Mouse (Mus musculus) heart, embryonic 11.5 days (tissue): ENCODE measurements around the gene Nupr1. TPM values are rescaled to one million over a fixed set of nuclear protein-coding genes. Genes with fewer than 3 reads are reported as not detected.

Experiments used
- ATAC-seq: fragments of 200-750 bp; cut with Nextera tagmentation; replicated peaks from 2 replicates; pipeline ENCODE4 v1.8.0; 2017; ENCODE audit warnings: moderate library complexity; ENCODE audit not compliant: insufficient number of reproducible peaks, low FRiP score, low TSS enrichment
- H3K27ac ChIP-seq: fragments of 300-500 bp; sonication (generic); 2 replicates; pipeline ENCODE4 v1.5.1; 2014; ENCODE audit warnings: mild to moderate bottlenecking, low read depth, low read length
- H3K27me3 ChIP-seq: fragments of 300-500 bp; sonication (generic); 2 replicates; pipeline ENCODE4 v1.6.1; 2014; ENCODE audit warnings: mild to moderate bottlenecking, low read length, mixed read lengths; ENCODE audit not compliant: control insufficient read depth, insufficient read depth
- H3K36me3 ChIP-seq: fragments of 300-500 bp; sonication (generic); 2 replicates; pipeline ENCODE4 v1.6.1; 2014; ENCODE audit warnings: mild to moderate bottlenecking, low read length, moderate library complexity, mixed read lengths; ENCODE audit not compliant: control insufficient read depth, insufficient read depth
- H3K4me1 ChIP-seq: fragments of 300-500 bp; sonication (generic); 2 replicates; pipeline ENCODE4 v1.6.1; 2014; ENCODE audit warnings: low read length; ENCODE audit not compliant: control insufficient read depth, insufficient read depth
- H3K4me2 ChIP-seq: fragments of 300-500 bp; sonication (generic); 2 replicates; pipeline ENCODE4 v1.6.1; 2014; ENCODE audit warnings: mild to moderate bottlenecking, moderate library complexity
- H3K4me3 ChIP-seq: fragments of 300-500 bp; sonication (generic); 2 replicates; pipeline ENCODE4 v1.5.1; 2014; ENCODE audit warnings: low read depth, low read length
- H3K9ac ChIP-seq: fragments of 300-500 bp; sonication (generic); 2 replicates; pipeline ENCODE4 v1.6.1; 2014; ENCODE audit warnings: mild to moderate bottlenecking, low read depth, low read length, moderate library complexity
- H3K9me3 ChIP-seq: fragments of 300-500 bp; sonication (generic); replicated peaks from 2 replicates; pipeline ENCODE4 v1.6.1; 2016; ENCODE audit warnings: low read length; ENCODE audit not compliant: control insufficient read depth
- WGBS: fragments of 180-500 bp; shearing (Covaris S2); extraction: QIAGEN DNeasy Blood & Tissue Kit; methylation state at CpG from one replicate; pipeline ENCODE4 v1.1.7; 2014; ENCODE audit not compliant: insufficient replicate concordance; 5-methylcytosine and 5-hydroxymethylcytosine counted together
- polyA plus RNA-seq: library from polyadenylated mRNA; unstranded; fragments of >200 nt; fragmentation: Nextera tagmentation; extraction: Ambion mirVana; gene quantifications from 2 replicates; pipeline ENCODE4 v1.2.1, GENCODE M21; 2014

The Nupr1 gene
- polyA plus RNA-seq, 1 experiment from 2014 or later = 1.2 TPM

DNA sequence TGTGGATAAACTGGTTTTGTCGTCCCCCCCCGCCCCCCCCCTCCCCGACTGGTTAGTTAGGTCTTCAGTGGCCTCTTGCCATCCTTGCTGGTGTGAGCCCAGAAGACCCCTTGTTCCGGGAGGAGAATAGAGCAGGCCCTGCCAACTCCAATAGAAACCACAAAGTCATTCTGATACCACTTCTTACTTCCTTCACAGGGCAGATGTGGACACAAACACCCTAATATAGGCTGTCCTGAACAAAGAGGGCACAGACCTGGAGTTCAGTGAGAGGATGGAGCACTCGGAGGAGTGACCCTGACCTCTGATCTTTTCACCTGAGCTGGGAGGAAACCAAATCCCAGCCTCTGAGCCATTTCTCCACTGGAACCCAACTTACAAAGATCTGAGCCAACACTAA is 28.8 kb downstream of the Nupr1 start:
- no peak overlapping the region for H3K4me2 ChIP-seq
- H3K4me1 ChIP-seq = no peaks in the 10 kb centered on the region
- H3K27ac ChIP-seq = no peak overlapping the region
- 39% methylated on average over 5 of the region's 5 CpGs for WGBS
- no peak overlapping the region for H3K4me3 ChIP-seq
- no peaks in the 10 kb centered on the region for H3K27me3 ChIP-seq
- ATAC-seq = no peak
- H3K36me3 ChIP-seq = no peaks in the 10 kb centered on the region
- no peak overlapping the region for H3K9ac ChIP-seq
- H3K9me3 ChIP-seq = no peaks in the 10 kb centered on the region

DNA sequence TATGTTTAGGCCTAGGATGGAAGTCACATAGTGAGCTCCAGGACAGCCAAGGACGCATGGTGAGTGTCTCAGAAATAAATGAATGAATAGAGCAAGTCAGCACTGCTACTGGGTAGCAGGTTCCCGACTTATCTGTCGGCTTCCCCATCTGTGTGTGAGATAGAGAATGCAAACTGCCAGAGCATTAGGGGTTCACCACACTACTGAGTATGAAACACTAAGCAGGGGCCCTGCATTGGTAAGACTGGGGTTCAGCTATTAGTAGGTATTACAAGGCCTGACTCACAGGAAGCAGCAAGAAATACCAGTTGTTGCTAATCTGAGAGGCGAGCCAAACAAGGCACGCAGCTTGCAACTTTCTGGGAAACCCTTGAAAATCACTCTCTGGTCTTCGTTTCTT is 31.7 kb downstream of the Nupr1 start:
- no peaks in the 10 kb centered on the region for H3K27me3 ChIP-seq
- H3K36me3 ChIP-seq = no peaks in the 10 kb centered on the region
- no peaks in the 10 kb centered on the region for H3K4me1 ChIP-seq
- no peaks in the 10 kb centered on the region for H3K9me3 ChIP-seq
- no peak for ATAC-seq
- 67% methylated on average over 6 of the region's 6 CpGs for WGBS
- no peak overlapping the region for H3K4me3 ChIP-seq
- no peak overlapping the region for H3K4me2 ChIP-seq
- no peak overlapping the region for H3K9ac ChIP-seq
- no peak overlapping the region for H3K27ac ChIP-seq

DNA sequence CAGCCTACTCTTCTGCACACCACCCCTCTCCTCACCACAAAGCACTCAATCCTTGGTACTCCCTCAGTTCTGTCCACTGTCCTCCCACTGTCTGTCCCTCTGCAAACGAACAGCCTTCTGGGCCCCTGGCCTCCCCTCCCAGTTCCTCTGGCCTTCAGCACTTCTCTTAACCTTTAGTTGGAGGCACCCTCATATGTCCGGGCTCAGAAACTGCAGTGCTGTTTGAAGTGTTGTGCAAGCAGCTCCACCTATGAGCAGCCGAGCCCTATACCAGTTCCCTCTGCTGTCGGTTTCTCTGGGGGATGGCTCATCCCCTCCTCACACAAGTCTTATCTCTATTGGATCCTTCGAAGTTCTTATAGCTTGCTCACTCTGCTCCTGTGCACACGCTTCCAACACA is 34.2 kb downstream of the Nupr1 start:
- H3K36me3 ChIP-seq = no peaks in the 10 kb centered on the region
- no peaks in the 10 kb centered on the region for H3K9me3 ChIP-seq
- H3K4me3 ChIP-seq = no peak overlapping the region
- WGBS = 51% methylated on average over 6 of the region's 6 CpGs
- H3K4me2 ChIP-seq = no peak overlapping the region
- H3K27me3 ChIP-seq = peaks cover 6% of the 10 kb centered on the region
- no peaks in the 10 kb centered on the region for H3K4me1 ChIP-seq
- H3K9ac ChIP-seq = no peak overlapping the region
- no peak for ATAC-seq
- no peak overlapping the region for H3K27ac ChIP-seq

DNA sequence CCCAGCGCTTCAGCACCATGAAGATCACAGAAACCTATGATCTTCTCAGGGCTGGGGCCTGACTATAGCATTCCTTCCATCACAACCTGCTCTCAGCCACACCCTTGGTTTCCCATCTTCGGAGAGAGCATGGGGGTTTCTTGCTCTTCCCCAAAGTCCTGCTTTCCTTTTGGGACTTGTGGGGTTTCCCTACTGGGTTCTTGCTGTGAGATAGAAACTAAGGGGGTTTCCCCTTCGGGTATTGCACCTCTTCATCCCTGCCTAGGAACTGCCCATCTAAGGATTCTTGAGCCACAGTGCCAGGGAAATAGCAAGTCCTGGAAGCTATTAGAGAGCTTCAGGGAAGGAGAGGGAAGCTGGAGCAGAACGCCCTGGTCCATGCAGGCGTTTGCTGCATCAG is 34.8 kb downstream of the Nupr1 start:
- Histone ChIP-seq H3K27ac (no peak overlapping the region), H3K4me3 (no peak overlapping the region), H3K9ac (no peak overlapping the region), H3K27me3 (peaks cover 6% of the 10 kb centered on the region), H3K9me3 (no peaks in the 10 kb centered on the region), H3K4me2 (no peak overlapping the region), H3K4me1 (no peaks in the 10 kb centered on the region), H3K36me3 (no peaks in the 10 kb centered on the region)
- ATAC-seq = no peak
- WGBS = 73% methylated on average over 5 of the region's 5 CpGs

DNA sequence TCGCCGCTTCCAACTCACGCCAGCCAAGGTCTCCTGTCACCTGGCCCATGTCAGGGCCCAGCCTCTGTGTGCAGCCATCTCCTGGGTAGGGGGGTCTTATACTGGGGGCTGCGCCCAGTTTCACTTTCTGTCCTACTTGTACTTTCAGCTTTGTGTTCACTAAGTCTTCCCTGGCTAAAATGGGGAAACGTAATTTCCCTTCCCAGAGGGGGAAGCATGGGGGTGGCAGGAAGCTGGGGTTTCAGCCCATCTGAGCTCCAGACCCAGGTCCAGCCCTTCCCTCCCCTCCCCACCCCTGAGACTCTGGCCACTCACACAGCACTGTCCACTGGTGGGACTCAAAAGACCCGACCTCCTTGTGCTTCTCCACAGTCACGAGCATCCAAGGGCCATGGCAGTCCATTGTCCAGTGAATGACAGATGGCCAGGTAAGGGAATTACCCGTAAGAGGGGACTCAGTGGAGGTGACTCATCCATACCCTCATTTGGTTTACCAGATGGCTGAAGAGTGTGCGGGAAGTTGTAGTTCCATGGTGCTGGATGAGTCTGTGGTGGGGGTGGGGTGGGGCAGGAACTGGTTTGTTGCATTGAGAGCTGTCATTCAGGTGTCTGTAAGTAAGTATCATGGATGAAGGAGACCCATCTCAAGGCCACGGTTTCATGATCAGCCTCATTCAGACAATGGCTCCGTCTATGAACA is 35.6 kb downstream of the Nupr1 start, which contains the start of gene Il27:
Gene Il27, minus strand, starts transcription at position 80 of the 700 bp plus-strand sequence.
- Histone ChIP-seq H3K4me2 (no peak within 1 kb of the TSS), H3K9ac (no peak within 1 kb of the TSS), H3K36me3 (no peaks in the 10 kb centered on the region), H3K9me3 (no peaks in the 10 kb centered on the region), H3K27ac (no peak within 1 kb of the TSS), H3K27me3 (peaks cover 6% of the 10 kb centered on the region), H3K4me3 (no peak within 1 kb of the TSS), H3K4me1 (no peaks in the 10 kb centered on the region)
- no peak for ATAC-seq
- WGBS = 73% methylated on average over 11 of the region's 11 CpGs

DNA sequence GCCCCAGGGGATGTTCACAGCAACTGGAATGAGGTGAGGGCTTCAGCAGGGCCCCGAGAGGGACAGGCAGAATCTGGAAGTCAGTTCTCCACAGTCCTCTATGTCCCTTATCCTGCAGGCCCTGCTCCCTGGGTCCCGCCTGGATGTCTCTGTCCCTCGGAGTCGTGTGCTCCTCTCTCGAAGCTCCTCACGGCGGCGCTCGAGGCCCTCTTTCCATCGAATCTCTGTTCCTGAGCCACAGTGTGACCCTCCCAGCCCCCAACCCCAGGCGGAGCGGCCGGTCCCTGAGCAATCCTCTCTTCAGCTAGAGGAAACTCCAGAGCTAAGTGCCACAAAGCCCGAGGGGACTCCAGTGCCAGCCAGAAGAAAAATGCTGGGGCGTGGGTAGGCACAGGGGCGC is 42.9 kb downstream of the Nupr1 start:
- Histone ChIP-seq H3K9ac (0 out of 2 replicates have a peak overlapping the region, but pooled peaks have one; percentile 53), H3K27me3 (peaks cover 17% of the 10 kb centered on the region), H3K27ac (no peak overlapping the region), H3K36me3 (no peaks in the 10 kb centered on the region), H3K4me1 (peaks cover 3% of the 10 kb centered on the region; the same call in 1 of the 2 replicates), H3K9me3 (no peaks in the 10 kb centered on the region), H3K4me2 (peak overlapping the region; percentile 51), H3K4me3 (0 out of 2 replicates have a peak overlapping the region, but pooled peaks have one; percentile 15)
- WGBS = 8% methylated on average over 16 of the region's 16 CpGs
- no peak for ATAC-seq

DNA sequence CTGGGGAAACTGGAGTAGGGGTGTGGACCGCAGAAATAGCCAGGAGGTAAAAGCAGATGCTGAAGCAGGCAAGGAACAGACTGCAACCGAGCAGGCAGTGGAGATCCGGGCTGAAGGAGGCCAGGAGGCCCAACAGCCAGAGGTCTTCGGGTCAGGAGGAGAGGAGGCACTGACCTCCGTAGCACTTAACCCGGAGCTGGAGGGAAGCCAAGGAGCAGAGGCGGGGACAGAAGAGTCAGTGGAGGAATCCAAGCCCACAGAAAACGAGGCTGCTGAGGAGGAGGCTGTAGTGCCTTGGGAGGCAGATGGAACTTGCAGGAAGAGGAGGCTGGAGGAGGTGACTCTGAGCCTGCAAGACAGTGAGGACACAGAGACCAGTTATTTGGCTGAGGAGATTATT is 43.8 kb downstream of the Nupr1 start:
- no peak for ATAC-seq
- 53% methylated on average over 8 of the region's 8 CpGs for WGBS
- Histone ChIP-seq H3K27ac (no peak overlapping the region), H3K9ac (no peak overlapping the region), H3K9me3 (no peaks in the 10 kb centered on the region), H3K27me3 (peaks cover 12% of the 10 kb centered on the region), H3K4me3 (no peak overlapping the region), H3K36me3 (no peaks in the 10 kb centered on the region), H3K4me1 (peaks cover 7% of the 10 kb centered on the region; the same call in 1 of the 2 replicates), H3K4me2 (no peak overlapping the region)

DNA sequence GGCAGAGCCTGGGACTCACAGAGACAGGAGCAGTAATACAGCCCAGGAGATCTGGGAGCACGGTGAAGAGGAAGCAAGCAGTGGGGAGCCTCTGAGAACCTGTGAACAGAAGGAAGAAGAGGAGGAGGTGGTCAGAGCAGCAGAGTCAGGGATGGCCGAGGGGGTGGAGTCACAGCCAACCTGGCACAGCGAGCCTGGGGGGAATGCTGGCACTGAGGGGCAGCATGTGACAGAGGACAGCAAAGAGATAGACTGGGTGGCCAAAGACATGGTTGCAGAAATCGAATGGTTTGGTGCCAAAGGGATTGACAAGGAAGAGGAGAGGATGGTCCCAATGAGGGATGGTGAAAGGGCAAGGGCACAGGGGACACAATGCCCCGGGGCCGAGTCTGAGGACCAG is 44.9 kb downstream of the Nupr1 start, which contains the start of gene Cln3:
Gene Cln3, minus strand, starts transcription at position 101 of the 400 bp plus-strand sequence.
- WGBS = 68% methylated on average over 6 of the region's 6 CpGs
- Histone ChIP-seq H3K9ac (no peak within 1 kb of the TSS), H3K4me2 (no peak within 1 kb of the TSS), H3K36me3 (no peaks in the 10 kb centered on the region), H3K9me3 (no peaks in the 10 kb centered on the region), H3K4me3 (no peak within 1 kb of the TSS), H3K27me3 (peaks cover 12% of the 10 kb centered on the region), H3K4me1 (peaks cover 8% of the 10 kb centered on the region; the same call in 1 of the 2 replicates), H3K27ac (no peak within 1 kb of the TSS)
- no peak for ATAC-seq

DNA sequence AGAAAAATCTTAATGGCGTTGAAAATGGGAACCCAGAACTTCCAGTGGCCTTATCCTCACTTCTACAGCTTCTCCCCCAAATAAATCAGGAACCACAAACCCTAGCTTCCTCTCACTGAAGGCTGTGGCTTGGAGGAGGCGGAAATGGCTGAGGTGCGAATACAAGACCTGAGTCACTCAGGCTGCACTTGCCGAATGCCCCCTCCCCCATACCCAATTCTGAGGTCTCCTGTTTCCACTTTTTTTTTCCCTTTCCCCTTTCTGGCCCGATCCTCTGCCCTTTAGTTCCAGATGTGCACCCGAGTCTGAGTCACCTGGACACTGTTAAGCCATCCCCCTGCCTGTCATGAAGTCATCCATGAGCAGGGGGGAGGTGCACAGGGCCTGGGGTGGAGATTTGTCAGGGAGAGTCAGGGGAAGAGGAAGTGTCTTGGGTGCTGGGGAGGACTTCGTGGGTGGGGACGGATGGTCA is 46.1 kb downstream of the Nupr1 start, which contains the start of gene Apobr:
Gene Apobr, plus strand, starts transcription at position 437 of the 472 bp plus-strand sequence.
- H3K9me3 ChIP-seq = no peaks in the 10 kb centered on the region
- H3K27ac ChIP-seq = peak within 1 kb of the TSS; percentile 58; the same call in 1 of the 2 replicates
- no peak for ATAC-seq
- peaks cover 8% of the 10 kb centered on the region; the same call in 1 of the 2 replicates for H3K4me1 ChIP-seq
- no peak within 1 kb of the TSS for H3K9ac ChIP-seq
- peaks cover 12% of the 10 kb centered on the region for H3K27me3 ChIP-seq
- peak within 1 kb of the TSS; percentile 61 for H3K4me3 ChIP-seq
- H3K4me2 ChIP-seq = peak within 1 kb of the TSS; percentile 93
- WGBS = 62% methylated on average over 8 of the region's 8 CpGs
- H3K36me3 ChIP-seq = no peaks in the 10 kb centered on the region
